Mouse (Mus musculus): Measurements from ENCODE around the gene Fmnl3. TPM values are rescaled to one million over a fixed set of nuclear protein-coding genes. Genes with fewer than 3 reads are reported as not detected.

Fmnl3 gene
- total RNA-seq, 2 experiments from 2014 or later = 5.5 to 7.2 TPM

DNA sequence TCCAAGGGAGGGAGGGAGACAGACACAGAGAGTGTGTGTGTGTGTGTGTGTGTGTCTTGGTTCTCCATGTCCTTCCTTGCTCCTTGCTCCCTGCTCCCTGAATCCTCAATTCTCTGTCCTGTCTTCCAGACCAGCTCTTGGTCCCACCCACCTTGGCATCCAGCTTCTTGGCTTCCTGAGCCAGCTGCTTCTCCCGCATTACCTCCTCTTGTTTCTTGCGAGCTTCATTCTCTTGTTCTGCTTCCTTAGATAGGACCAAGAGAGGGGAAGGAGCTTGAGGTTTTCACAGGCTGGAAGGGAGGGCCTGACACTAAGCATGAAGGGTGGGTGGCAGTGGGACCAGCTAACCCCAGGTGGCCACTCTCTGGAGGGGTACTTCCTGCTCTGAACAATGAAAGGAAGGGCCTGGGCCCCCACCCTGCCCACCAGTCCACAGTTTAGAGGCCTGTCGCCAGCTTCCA, 50.8 kb downstream of the Fmnl3 start:
- TF ChIP-seq CTCF (IDR thresholded peaks at IDR 0.05) = no peak
- intact Hi-C loops (cut with DNase I) = loop anchor here (10.0 kb wide), 1 partner anchor 155 kb away; the partner anchor contains the start of gene Bcdin3d
- no peak for DNase-seq
- Histone ChIP-seq H3K4me3 (peak overlapping the region; percentile 41), H3K27ac (peak overlapping the region; percentile 81)

DNA sequence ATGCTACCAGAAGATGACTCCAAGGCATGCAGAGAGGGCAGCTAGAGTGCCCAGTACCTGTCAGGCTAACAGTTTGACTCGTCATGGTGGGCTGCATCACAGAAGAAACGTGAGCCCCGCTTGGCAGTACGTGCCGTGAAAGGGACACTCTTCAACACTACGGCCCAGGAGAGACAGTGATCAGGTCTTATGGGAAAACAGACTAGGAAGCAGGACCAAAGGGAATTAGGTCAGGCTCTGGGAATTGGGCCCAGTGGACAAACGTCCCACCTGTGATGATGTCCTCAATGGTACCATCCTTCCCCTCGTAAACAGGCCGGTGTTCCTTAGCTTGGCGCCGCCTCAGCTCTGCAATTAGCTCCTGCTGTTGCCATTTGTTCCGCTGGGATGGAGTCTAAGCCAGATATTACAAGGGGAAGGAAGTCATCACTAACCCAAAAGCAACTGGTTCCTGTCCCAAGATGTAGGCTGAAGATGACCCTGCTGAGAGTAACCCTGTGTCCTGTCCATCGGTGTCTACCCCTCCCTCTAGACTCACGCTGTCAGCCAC, 51.3 kb downstream of the Fmnl3 start:
- intact Hi-C loops (cut with DNase I) = loop anchor here (10.0 kb wide), 1 partner anchor 156 kb away; the partner anchor contains the start of gene Bcdin3d
- no peak for TF ChIP-seq CTCF (IDR thresholded peaks at IDR 0.05)
- Histone ChIP-seq H3K4me3 (peak overlapping the region; percentile 41), H3K27ac (peak overlapping the region; percentile 81)
- DNase-seq = no peak

DNA sequence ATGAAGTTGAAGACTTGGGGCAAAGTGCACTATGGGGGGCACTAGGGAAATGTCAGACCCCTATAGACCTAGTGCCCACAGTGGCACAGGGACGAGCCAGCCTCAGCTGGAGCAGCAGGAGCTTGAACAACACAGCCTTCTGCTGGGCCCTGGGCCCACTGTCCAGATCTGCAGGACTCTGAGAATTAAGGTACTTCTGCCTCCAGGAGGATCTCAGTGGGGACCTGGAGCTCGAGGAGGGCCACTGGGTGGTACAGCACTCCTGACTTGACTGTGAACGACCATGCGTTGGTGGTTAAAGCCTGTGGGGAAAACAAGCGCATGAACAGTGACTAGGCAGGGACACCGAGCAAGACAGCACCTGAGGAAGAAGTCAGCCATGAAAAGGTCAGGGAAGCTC, 52.2 kb downstream of the Fmnl3 start:
- intact Hi-C loops (cut with DNase I) = loop anchor here (10.0 kb wide), 1 partner anchor 157 kb away; the partner anchor contains the start of gene Bcdin3d
- peak overlapping the region; percentile 41 for H3K4me3 ChIP-seq
- peak overlapping the region; percentile 81 for H3K27ac ChIP-seq
- TF ChIP-seq CTCF (IDR thresholded peaks at IDR 0.05) = no peak
- no peak for DNase-seq

DNA sequence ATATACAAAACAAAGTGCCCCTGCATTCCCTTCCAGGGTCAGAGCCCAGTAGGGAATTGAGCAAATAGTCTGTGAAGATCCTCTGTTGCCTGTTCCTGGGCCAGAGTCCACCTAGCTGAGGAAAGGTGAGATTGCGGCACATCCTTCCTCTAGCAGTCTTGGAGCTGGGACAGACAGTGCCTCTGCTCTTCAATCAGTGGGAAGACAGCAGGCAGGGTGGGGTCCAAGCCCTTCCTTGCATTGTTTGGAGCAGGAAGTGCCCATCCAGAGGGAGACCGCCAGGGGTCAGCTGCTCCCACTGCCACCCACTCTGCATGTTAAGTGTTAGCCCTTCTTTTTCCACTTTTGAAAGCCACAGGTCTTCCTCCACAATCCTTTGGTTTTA, 53.0 kb downstream of the Fmnl3 start:
- peak; percentile 60 for DNase-seq
- peak; percentile 25 for TF ChIP-seq CTCF (IDR thresholded peaks at IDR 0.05)
- Histone ChIP-seq H3K4me3 (no peak overlapping the region), H3K27ac (peak overlapping the region; percentile 81)
- intact Hi-C loops (cut with DNase I) = loop anchor here (1.0 to 10.0 kb wide), 2 partner anchors 53 to 158 kb away; partner anchors contain the start of genes Bcdin3d and Fmnl3

DNA sequence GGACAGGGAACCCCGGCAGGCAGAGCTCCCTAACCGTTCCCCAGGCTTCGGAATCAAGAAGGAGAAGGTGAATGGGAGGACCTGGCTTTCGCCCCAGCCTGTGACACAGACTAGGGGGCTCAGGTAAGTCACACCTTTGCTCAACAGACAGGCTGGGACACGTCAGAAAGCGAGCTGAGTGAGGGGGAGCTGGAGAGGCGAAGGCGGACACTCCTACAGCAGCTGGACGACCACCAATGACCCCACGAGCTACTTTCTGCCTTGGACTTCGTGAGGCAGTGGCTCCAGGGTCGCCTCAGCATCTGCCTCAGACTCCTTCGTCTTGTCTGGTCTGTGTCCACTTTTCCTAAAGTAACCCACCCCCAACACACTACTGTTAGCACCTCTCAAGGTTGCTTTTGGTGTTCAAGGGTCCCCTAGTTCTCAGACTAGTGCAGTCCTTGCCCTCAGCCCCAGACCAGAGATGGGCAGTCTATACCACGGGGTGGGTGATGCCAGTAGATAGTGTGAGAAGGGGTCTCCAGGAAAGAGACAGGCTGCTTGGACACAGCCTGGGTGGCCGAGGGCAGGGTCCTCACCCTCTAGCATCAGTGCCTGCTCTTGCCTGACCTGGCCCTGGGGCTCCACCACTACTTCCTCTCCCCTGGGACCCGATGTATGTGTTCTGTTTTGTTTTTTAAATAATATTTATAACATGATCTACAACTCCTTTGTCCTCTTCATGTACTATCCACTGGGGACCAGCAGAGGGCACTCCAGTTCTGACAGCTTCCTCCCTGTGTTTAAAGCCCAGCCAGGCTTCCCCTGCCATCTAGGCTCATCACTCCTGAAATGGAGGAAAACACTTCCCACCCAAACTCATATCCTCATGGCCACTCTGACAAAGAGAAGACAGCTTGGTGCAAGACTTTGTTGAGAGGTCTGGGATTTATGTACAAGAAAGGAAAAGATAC, 53.7 kb downstream of the Fmnl3 start:
- peak; percentile 93 for TF ChIP-seq CTCF (IDR thresholded peaks at IDR 0.05)
- Histone ChIP-seq H3K27ac (peak overlapping the region; percentile 81), H3K4me3 (peak overlapping the region; percentile 58)
- intact Hi-C loops (cut with DNase I) = loop anchor here (1.0 to 10.0 kb wide), 2 partner anchors 54 to 158 kb away; partner anchors contain the start of genes Bcdin3d and Fmnl3
- peak; percentile 82 for DNase-seq

DNA sequence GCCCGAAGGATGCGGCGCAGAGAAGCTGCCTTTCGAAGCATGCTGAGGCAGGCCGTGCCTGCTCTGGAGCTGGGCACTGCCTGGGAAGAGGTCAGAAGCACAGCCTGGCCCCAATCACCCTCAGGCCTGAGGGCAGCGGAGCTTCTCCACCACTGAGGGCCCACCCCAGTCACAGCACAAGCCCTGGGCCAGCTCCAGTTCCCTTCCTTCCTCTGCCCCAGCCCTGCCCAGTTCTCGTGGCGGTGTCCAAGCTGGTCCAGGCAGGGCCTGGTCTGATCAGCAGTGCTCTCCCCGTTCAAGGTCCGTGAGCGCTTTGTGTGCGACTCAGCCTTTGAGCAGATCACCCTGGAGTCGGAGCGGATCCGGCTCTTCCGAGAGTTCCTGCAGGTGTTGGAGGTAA, 55.4 kb downstream of the Fmnl3 start:
- peak overlapping the region; percentile 58 for H3K4me3 ChIP-seq
- peak overlapping the region; percentile 81 for H3K27ac ChIP-seq
- intact Hi-C loops (cut with DNase I) = loop anchor here (10.0 kb wide), 1 partner anchor 160 kb away; the partner anchor contains the start of gene Bcdin3d
- DNase-seq = no peak
- TF ChIP-seq CTCF (IDR thresholded peaks at IDR 0.05) = no peak

DNA sequence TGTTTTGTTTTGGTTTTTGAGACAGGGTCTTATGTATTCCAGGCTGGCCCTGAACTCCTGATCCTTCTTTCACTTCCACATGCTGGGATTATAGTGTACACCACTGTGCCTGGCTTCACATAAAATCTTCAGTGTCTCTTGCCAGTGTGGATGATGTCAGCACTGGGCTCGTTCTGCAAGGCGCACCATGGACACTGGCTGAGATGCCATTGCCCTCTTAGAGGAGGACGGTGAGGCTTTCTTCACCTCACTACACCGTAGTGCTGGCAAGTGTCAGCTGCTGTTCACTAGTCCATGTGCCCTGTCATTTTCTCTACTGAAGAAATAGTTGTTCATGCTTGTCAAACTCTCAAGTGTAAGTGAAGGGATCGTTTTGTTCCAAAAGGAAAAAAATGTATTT, 59.7 kb downstream of the Fmnl3 start:
- DNase-seq = no peak
- intact Hi-C loops (cut with DNase I) = loop anchor here (10.0 kb wide), 1 partner anchor 164 kb away; the partner anchor contains the start of gene Bcdin3d
- no peak overlapping the region for H3K27ac ChIP-seq
- H3K4me3 ChIP-seq = no peak overlapping the region
- no peak for TF ChIP-seq CTCF (IDR thresholded peaks at IDR 0.05)

DNA sequence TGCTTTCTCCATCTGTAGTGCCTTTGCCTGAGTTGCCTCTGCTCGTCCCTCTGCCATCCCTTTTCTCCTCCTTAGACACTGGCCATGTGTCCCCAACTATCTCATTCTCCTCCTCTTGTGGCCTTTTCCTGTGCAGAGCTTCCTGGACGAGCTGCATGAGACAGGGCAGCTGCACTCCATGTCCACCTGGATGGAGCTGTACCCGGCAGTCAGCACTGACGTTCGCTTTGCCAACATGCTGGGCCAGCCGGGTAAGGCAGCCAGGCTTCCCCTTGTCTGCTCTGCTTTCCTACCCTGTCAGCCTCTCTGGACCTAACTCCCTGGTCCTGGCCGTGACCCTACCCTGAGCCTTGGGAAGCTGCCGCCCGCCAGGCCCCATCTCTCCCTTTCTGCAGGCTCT, 60.7 kb downstream of the Fmnl3 start:
- Histone ChIP-seq H3K27ac (no peak overlapping the region), H3K4me3 (no peak overlapping the region)
- TF ChIP-seq CTCF (IDR thresholded peaks at IDR 0.05) = no peak
- DNase-seq = no peak
- intact Hi-C loops (cut with DNase I) = no loop called here

DNA sequence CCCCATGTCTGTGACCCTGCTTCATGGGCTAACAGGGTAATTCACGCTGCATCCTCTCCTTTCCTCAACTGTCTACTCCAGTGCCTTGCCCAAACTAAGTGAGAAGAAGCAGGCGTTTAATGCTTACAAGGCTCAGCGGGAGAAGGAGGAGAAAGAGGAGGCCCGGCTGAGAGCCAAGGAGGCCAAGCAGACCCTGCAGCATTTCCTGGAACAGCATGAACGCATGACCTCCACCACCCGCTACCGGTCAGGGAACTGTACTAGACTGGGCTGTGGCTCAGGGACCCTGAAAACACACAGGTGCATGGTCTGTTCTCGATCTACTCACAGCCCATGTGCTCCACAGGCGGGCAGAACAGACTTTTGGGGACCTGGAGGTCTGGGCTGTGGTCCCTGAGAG, 62.8 kb downstream of the Fmnl3 start:
- DNase-seq = no peak
- intact Hi-C loops (cut with DNase I) = no loop called here
- TF ChIP-seq CTCF (IDR thresholded peaks at IDR 0.05) = no peak

DNA sequence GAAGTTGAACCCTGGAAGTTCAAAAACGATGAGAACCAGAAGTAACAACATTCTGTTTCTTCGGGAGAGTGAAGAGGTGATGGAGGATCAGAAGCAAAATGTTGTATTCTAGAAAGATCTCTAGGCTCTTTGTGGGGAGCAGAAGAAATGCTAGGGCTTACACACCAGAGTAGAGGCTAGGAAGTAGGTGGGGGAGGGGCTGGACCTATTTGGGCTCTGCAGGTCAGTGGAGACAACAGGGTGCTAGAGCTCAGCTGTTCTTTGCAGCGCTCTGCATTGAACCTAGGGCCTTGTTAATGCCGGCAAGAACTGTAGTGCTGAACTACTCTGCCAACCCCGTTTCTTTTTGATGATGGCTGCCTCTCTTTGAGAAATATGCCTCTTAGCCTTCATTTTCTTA, 74.1 kb downstream of the Fmnl3 start:
- H3K27ac ChIP-seq = peak overlapping the region; percentile 91; the same call in 1 of the 2 replicates
- TF ChIP-seq CTCF (IDR thresholded peaks at IDR 0.05) = no peak
- intact Hi-C loops (cut with DNase I) = no loop called here
- DNase-seq = no peak
- H3K4me3 ChIP-seq = peak overlapping the region; percentile 89

More for the DNA sequence above, 62.8 kb downstream of the Fmnl3 start:
- H3K4me3 ChIP-seq = no peak overlapping the region
- H3K27ac ChIP-seq = no peak overlapping the region

DNA sequence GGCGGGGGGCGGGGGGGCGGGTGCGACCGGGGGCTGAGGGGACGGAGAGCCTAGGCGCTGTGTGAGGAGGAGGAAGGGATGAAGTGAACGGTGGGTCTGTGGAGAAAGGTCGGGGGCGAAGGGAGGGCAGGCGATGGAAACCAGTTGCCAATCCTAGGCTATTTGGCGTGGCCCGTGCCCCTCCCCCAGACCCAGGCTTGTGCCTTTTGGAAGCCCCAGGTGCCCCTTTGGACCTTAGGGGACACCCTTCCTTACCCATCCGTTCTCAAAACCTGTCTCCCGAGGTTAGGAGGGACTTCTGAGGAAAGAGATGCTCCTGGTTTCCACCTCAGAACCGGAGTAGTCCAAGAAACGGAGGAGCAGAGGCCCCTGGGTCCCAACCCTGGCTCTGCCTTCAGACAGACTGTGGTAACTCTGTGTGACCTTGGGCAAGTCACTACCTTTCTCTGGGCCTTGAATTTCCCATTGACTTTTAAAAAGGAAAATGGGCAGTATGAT, 74.7 kb downstream of the Fmnl3 start, which contains the start of gene Fam186b:
Gene Fam186b (minus strand): TSS at position 405 of the 498 bp plus-strand sequence.
- Histone ChIP-seq H3K4me3 (peak within 1 kb of the TSS; percentile 89), H3K27ac (peak within 1 kb of the TSS; percentile 91)
- no peak for TF ChIP-seq CTCF (IDR thresholded peaks at IDR 0.05)
- intact Hi-C loops (cut with DNase I) = loop anchor here (2.0 kb wide), 1 partner anchor 45 kb away; the partner anchor contains the start of gene Mcrs1
- peak; percentile 53 for DNase-seq

DNA sequence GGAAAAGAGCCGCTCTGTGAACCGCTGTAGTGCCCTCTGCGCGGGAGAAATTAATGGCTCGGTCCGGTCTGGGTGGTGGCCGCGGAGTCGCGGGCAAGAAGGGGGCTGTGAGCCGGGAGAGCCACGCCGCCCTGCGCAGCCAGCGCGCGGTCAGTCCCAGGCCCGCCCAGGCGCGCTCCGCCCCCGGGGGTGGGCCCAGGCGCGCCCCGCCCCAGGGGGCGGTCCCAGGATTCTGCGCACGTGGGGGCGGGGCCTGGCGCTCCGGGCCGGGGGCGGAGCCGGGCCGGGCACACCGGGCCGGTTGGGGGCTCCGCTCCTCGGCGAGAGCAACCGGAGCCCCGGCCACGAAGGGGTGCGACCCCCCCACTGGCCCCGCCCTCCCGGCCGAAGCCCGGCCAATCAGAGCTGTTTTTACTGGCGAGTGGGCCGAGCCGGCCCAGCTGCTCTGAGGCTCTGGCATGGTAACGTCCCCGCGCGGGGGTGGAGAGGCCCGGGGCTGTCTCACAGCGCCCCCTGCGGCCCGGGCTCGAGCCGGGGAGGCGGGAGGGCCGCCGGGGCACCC, 75.4 kb downstream of the Fmnl3 start, which contains the start of gene Prpf40b:
Gene Prpf40b (plus strand): TSS at position 275 of the 562 bp plus-strand sequence.
- peak; percentile 98 for DNase-seq
- peak within 1 kb of the TSS; percentile 91 for H3K27ac ChIP-seq
- intact Hi-C loops (cut with DNase I) = loop anchor here (2.0 kb wide), 1 partner anchor 44 kb away; the partner anchor contains the start of gene Mcrs1
- peak; percentile 64 for TF ChIP-seq CTCF (IDR thresholded peaks at IDR 0.05)
- peak within 1 kb of the TSS; percentile 89 for H3K4me3 ChIP-seq

Data from gastrocnemius, adult 2 months (tissue).